Mouse (Mus musculus) heart, adult 18-20 months (tissue): ENCODE results near the gene Slc25a19. TPM values are rescaled to one million over a fixed set of nuclear protein-coding genes. Genes with fewer than 3 reads are reported as not detected.

Experiments
- DNase-seq, 2 experiments: peaks; one replicate each; pipeline ENCODE4 v3.0.0; 2021 to 2022; ENCODE audit warnings: mixed read lengths in 1 of 2
- total RNA-seq, 2 experiments: library from RNA; stranded (reverse); gene quantifications; 2 replicates each; pipeline ENCODE4 v1.2.3; 2021

The Slc25a19 gene
- total RNA-seq, 2 experiments from 2014 or later: 35.3 to 38.3 TPM

DNA sequence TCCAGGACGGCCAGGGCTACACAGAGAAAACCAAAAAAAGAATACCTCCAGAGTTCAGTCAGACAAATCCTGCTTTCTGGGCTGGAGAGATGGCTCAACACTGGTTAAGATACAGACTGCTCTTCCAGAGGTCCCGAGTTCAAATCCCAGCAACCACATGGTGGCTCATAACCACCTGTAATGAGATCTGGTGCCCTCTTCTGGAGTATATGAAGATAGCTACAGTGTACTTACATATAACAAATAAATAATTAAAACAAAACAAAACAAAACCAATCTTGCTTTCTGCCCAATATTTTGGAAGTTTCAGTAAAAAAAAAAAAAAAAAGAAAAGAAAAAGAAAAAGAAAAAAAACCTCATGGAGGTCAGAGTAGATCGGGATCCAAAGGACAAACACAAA is 32.9 kb downstream of the Slc25a19 start:
- no peak for DNase-seq

DNA sequence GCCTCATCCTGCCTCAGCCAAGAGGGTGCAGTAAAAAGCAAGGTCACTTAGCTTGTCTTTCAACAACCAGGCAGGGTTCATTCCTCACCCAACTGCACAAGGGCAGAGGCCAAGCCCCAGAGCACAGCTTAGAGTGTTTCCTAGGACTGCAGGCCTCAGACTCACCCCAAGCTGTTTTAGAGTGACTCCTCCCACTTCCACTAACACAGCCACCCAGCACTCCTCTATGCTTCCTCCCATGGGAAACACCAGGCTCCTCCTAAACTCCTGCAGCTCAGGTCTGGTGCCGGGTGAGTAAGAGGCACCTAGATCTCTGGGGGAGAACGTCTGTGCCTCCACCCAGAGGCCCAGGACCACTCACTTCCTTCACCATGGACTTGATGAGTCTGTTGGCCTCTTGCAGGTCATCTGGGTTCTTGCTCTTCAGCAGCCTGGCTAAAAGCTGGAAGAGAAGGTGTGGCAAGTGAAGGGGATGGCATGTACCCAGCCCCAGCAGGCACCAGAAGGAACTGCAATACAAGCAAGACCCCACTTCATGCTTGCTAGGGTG is 37.5 kb downstream of the Slc25a19 start:
- no peak for DNase-seq

DNA sequence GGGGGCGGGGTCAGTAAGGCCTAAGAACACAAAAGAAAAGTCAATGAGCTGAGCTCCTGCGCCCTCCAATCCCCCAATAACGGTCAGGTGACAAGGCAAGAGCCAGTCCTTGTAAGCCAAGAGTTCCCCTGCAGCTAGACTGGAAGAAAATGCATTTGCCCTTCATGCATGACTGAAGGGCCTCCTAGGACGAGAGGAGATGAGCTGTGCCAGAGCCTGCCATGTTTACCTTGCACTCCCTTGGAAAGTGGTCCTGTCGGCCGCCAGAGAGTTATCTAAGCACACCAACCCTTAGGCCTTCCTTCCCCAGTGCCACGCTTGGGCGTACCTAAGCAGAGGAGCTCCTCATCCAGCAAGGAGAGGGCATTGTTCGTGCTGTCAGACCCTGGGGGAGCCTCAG is 40.1 kb downstream of the Slc25a19 start:
- DNase-seq: no peak

DNA sequence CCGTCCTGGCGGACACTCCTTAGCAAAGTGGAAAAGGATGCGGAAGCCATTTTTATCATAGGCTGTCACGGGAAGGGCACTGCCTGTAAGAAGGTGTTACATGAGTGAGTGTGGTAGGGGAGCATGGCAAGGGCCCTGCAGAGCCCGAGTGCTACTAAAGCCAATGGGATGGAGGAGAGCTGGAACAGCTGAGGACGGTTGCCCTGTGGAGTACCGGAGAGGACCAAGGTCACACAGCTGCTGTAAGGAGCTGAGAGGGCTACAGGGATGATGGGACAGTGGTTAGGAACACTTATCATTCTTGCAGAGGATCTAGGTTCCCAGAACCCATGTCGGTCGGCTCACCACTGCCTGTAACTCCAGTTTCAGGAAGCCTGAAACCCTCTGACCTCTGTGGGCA is 41.7 kb downstream of the Slc25a19 start:
- DNase-seq: no peak

DNA sequence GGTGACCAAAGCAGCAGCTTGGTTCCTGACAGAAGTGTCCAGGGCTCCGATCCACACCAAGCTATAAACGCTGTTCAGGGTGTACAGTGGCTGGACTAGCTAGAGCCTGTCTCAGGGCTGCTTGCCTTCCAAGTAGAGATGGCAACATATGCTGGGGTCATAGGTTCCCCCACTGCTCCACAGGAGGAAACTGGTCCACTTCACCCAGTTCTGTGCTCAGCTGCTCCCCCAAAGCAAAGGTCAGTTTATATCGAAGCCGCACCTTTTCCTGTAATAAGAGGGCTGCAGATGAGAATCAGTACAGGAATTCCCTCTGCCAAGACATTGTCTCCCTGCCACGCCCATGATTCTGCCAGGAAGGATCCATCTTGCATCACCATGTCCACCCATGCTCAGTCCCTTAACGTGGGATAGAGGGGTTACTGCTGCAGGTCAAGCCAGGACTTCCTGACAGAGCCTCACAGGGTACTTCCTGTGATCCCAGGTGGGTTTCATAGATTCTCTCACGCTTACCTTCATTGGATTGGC is 42.5 kb downstream of the Slc25a19 start:
- DNase-seq: no peak

DNA sequence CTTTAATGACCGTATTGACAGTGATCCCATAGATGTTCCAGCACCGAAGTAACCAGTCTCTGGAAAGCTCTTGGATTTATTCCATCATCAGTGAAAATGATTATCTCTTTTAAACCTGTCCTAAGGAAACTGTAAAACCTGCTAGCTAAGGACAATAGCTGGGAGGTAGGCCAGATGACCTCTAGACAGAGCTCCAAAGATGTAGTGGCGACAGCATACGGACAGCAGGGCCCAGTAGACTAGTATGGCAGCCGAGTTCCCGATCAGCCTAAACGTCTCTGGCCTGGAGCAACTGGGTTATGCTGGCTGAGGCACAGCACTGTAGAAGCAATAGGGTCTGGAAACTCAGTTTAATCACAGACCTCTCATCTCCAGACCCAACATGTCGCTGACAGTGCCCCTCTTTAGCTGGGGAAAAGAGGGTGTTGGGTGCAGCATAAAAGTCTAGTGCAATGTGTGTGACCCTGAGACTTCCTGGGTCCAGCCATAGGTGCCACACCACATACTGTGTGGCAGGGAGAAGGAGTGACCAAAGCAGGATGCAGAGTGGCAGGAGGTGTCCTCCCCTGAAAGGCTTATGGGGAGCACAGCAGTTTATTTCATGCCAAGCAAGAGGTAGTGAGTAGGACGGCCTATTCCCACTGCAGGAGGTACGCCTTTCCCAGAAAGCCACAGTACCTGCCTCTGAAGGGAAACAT is 43.6 kb downstream of the Slc25a19 start:
- no peak for DNase-seq

DNA sequence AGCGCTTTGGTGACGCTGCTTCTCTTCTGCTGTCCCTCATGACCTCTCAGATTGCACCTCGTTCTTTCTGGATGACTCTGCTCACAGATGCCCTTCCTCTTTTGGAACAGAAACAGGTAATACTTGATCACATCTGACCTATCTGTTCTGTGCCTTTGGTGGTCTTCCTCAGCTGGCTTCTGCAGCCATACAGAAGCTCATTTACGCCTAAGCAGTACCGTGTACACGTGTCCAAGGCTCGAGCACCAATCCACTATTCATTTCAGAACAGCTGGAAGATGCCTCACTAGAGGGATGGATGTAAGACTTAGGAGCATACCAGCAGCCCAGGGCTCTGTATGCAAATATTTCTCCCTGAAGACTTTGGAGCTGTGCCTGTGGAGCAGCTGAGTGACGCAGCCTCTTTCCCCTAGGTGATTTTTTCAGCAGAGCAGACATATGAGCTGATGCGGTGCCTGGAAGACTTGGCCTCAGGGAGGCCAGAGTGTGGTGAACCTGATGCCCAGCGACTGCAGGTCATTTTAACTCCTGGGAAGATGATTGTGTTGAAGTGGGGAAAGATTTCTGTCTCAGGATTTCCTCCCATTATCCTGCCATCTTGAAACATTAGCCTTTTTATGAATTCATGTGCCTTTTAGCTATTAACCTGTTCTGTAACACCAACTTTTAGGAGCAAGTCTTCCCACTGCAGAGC is 45.0 kb downstream of the Slc25a19 start:
- no peak for DNase-seq

DNA sequence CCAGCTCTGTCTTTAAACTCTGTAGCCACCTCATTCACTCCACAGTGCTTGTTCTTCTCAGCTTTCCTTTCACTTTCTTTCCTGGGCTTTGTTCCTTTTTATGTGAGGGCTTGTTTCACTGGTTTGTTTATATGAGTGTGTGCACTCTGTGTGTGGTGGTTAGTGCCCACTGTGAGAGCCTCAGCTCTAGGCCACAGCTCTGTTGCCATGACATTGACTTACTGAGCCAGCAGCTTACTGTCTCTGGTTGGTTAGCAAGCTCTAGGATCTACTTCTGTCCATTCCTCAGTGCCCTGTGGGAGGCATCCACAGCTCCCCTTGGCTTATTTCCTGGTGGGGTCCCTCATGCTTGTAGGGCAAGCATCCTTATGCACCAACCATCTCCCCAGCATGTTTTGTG is 49.0 kb downstream of the Slc25a19 start:
- no peak for DNase-seq

DNA sequence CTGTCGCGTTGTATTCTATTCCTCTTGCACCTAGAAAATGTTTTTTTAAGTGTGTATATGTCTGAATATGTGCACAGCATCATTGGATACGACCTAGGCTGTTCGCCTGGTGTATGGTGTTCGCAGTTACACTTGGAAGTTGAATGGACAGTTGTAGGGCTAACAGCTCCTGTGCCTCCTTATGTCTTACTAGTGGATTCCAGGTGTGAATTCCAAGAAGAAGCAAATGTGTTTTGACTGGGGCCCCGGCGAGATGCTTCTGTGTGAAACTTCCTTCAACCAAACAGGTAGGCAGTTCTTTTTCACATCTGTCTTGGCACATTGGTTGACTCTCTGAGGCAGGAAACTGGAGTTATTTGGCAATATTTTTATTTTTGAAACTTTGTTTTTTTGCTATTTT is 63.1 kb downstream of the Slc25a19 start:
- DNase-seq: no peak

Other genes with a start within 250 kb of the Slc25a19 start
- 1 to 10 TPM; 4.4 to 4.5 TPM for gene Cdr2l, start 246.4 kb downstream of the Slc25a19 start, total RNA-seq
- 100 to 1,000 TPM; 140 to 166 TPM for gene Mrpl58, start 224.5 kb downstream of the Slc25a19 start, total RNA-seq
- gene Atp5h, start 208.3 kb downstream of the Slc25a19 start, total RNA-seq: 1,000 to 10,000 TPM; 2,170 to 2,492 TPM
- 10 to 100 TPM; 30.1 to 31.0 TPM for gene Kctd2, start 208.2 kb downstream of the Slc25a19 start, total RNA-seq
- gene Trim80, start 187.8 kb downstream of the Slc25a19 start, total RNA-seq: not detected
- gene Slc16a5, start 165.8 kb downstream of the Slc25a19 start, total RNA-seq: under 1 TPM in 1 of 2 experiments, not detected in 1; 0.36 TPM
- gene Armc7, start 152.6 kb downstream of the Slc25a19 start, total RNA-seq: 1 to 10 TPM; 1.8 to 1.9 TPM
- gene Nt5c, start 136.4 kb downstream of the Slc25a19 start, total RNA-seq: 10 to 100 TPM; 11.5 to 16.6 TPM
- gene Jpt1, start 113.9 kb downstream of the Slc25a19 start, total RNA-seq: 100 to 1,000 TPM; 114 to 148 TPM
- gene Sumo2, start 92.0 kb downstream of the Slc25a19 start, total RNA-seq: 100 to 1,000 TPM; 160 to 170 TPM
- 10 to 100 TPM; 18.3 to 20.0 TPM for gene Nup85, start 63.9 kb downstream of the Slc25a19 start, total RNA-seq
- 10 to 100 TPM; 81.0 to 83.5 TPM for gene Mrps7, start 24.4 kb downstream of the Slc25a19 start, total RNA-seq
- gene Gga3, start 24.2 kb downstream of the Slc25a19 start, total RNA-seq: 10 to 100 TPM; 16.1 to 19.0 TPM
- gene Mif4gd, start 15.3 kb downstream of the Slc25a19 start, total RNA-seq: 10 to 100 TPM; 51.1 to 54.2 TPM
- 100 to 1,000 TPM in 1 of 2 experiments, 10 to 100 TPM in 1; 98.4 to 111 TPM for gene Grb2, start 80.3 kb upstream of the Slc25a19 start, total RNA-seq
- 100 to 1,000 TPM in 1 of 2 experiments, 10 to 100 TPM in 1; 96.6 to 104 TPM for gene Tmem94, start 137.1 kb upstream of the Slc25a19 start, total RNA-seq
- 10 to 100 TPM; 39.2 to 42.9 TPM for gene Caskin2, start 185.3 kb upstream of the Slc25a19 start, total RNA-seq
- 1 to 10 TPM; 7.1 to 8.5 TPM for gene Tsen54, start 186.4 kb upstream of the Slc25a19 start, total RNA-seq
- gene Llgl2, start 195.8 kb upstream of the Slc25a19 start, total RNA-seq: 10 to 100 TPM; 17.5 to 18.2 TPM
- not detected for gene Myo15b, start 230.1 kb upstream of the Slc25a19 start, total RNA-seq